Mouse (Mus musculus) E14TG2a.4 (cell line): ENCODE measurements around the gene Nutm2.
"Not testable (repeated sequence)": the region's sequence is repeated elsewhere in the genome, so short reads cannot be mapped to it uniquely, and the experiment has no call there.

Experiments
- H3K27me3 ChIP-seq: 2 replicates; pipeline ENCODE4 v1.6.1; 2014; ENCODE audit warnings: low read length, control low read depth; ENCODE audit not compliant: insufficient read depth
- H3K36me3 ChIP-seq: 2 replicates; pipeline ENCODE4 v1.6.1; 2014; ENCODE audit warnings: low read length, control low read depth; ENCODE audit not compliant: insufficient read depth
- H3K4me1 ChIP-seq: replicated peaks from 2 replicates; pipeline ENCODE4 v1.6.1; 2014; ENCODE audit warnings: low read depth, low read length, control low read depth
- H3K4me3 ChIP-seq: replicated peaks from 2 replicates; pipeline ENCODE4 v1.5.1; 2014; ENCODE audit warnings: mild to moderate bottlenecking, low read length
- H3K9me3 ChIP-seq: 2 replicates; pipeline ENCODE4 v1.6.1; 2014; ENCODE audit warnings: low read length, control low read depth
- CTCF ChIP-seq: conservative IDR thresholded peaks from 2 replicates; pipeline ENCODE4 v1.5.1; 2014; ENCODE audit warnings: low read length
- NANOG ChIP-seq: IDR thresholded peaks from 2 replicates; pipeline ENCODE4 v1.6.1; 2014; ENCODE audit warnings: borderline replicate concordance, low read length, mixed read lengths
- POU5F1 ChIP-seq: IDR thresholded peaks from 2 replicates; pipeline ENCODE4 v1.6.1; 2014; ENCODE audit warnings: low read length, borderline replicate concordance

Gene Nutm2

GRCm38 (mm10) chr13:50453426-50453825 lies 13.7 kb upstream of the Nutm2 start:
- H3K36me3 ChIP-seq: no peaks in the 10 kb centered on the region
- no peaks in the 10 kb centered on the region for H3K27me3 ChIP-seq
- H3K4me3 ChIP-seq: peak overlapping the region; percentile 58
- H3K9me3 ChIP-seq: no peaks in the 10 kb centered on the region
- peaks cover 44% of the 10 kb centered on the region for H3K4me1 ChIP-seq
- TF ChIP-seq CTCF (no peak), NANOG (peak; percentile 59; the same call in 1 of the 2 replicates)

GRCm38 (mm10) chr13:50460433-50460832 lies 6.7 kb upstream of the Nutm2 start:
- H3K4me1 ChIP-seq: peaks cover 53% of the 10 kb centered on the region
- not testable (repeated sequence) for H3K36me3 ChIP-seq, H3K27me3 ChIP-seq, H3K9me3 ChIP-seq, H3K4me3 ChIP-seq
- TF ChIP-seq NANOG: peak; percentile 83

- Histone ChIP-seq H3K9me3 (no peaks in the 10 kb centered on the region), H3K27me3 (peaks cover 14% of the 10 kb centered on the region), H3K4me1 (peaks cover 73% of the 10 kb centered on the region), H3K36me3 (no peaks in the 10 kb centered on the region), H3K4me3 (peak overlapping the region; percentile 69)
- TF ChIP-seq POU5F1: no peak
- no peak for TF ChIP-seq NANOG
- TF ChIP-seq CTCF: no peak
These were observed 2.2 kb upstream of the Nutm2 start for GRCm38 (mm10) chr13:50464621-50465562.

- H3K36me3 ChIP-seq, H3K9me3 ChIP-seq, H3K4me3 ChIP-seq: not testable (repeated sequence)
- peaks cover 24% of the 10 kb centered on the region for H3K4me1 ChIP-seq
- H3K27me3 ChIP-seq: peaks cover 19% of the 10 kb centered on the region
- peak; percentile 66; the same call in 1 of the 2 replicates for TF ChIP-seq NANOG
These were observed 21.4 kb downstream of the Nutm2 start for GRCm38 (mm10) chr13:50488510-50488909.

GRCm38 (mm10) chr13:50510470-50511343 lies 43.6 kb downstream of the Nutm2 start:
- not testable (repeated sequence) for H3K27me3 ChIP-seq, H3K36me3 ChIP-seq, H3K4me1 ChIP-seq, H3K4me3 ChIP-seq
- peak; percentile 73 for TF ChIP-seq NANOG
- H3K9me3 ChIP-seq: peaks cover 41% of the 10 kb centered on the region
